Mouse (Mus musculus) layer of hippocampus, postnatal 36 days (tissue): ENCODE data around the gene Kars. TPM values are rescaled to one million over a fixed set of nuclear protein-coding genes. Genes with fewer than 3 reads are reported as not detected.

ENCODE experiments used
- DNase-seq, 2 experiments: peaks; one replicate each; pipeline ENCODE4 v3.0.0; 2022
- total RNA-seq, 2 experiments: library from RNA; stranded (reverse); gene quantifications; 2 replicates each; pipeline ENCODE4 v1.2.3; 2021

The Kars gene
- total RNA-seq, 2 experiments from 2014 or later, result 74.8 to 79.1 TPM

DNA sequence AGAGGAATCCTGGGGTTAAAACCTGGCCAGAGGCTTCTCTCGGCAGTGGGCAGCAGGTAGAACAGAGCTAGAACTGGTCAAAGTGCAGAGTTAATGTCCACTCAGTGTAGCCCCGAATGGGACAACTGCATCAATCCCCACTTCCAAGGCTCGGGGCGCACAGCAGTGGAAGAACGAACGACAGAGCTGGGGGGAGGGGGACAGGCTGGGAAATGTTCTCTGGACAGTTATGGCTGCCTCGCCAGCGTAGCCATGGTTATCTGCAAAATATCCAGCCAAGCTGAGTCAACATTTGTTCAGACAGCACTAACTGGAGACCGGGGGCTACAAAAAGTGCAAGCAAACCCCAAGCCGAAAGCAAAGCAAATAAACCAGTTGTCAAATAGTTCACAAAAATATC is 33.0 kb downstream of the Kars start:
- no peak for DNase-seq

DNA sequence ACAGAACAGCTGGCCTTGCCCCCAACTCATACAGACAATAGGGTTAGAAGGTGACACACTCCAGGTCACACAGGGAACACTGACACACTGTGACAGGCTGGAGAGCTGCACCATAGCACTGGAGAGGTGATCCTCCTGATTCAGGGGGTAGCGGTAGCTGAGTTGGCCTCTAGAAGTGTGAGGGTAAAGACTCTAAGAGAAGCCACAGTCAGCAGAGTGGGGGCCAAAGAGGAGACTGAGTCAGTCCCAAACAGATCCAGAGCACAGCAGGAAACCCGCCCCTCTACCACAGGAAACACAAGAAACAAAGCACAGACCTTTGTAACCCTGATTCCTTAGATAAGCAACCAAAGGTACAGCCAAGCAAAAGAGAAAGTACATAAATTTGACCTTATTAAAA is 34.8 kb downstream of the Kars start:
- no peak for DNase-seq

DNA sequence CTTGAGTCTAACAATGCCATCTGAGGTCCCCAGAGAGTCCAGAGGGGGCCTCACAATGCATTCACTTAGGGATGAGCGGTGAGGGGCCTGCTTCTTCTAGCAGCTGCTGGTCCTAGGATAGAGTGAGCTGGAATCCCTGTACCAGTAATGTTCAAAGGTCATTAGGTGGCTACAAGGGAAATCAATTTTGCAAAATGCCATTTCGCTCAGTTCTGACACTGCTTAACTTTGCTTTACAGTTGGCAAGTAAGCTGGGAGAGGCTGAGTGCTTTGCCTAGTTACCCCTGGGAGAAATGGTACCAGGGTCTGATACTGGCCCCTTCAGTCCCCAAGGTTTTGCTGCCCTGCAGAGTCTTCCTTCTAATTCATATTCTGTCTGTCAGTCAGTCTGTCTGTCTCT is 35.4 kb downstream of the Kars start:
- no peak for DNase-seq

DNA sequence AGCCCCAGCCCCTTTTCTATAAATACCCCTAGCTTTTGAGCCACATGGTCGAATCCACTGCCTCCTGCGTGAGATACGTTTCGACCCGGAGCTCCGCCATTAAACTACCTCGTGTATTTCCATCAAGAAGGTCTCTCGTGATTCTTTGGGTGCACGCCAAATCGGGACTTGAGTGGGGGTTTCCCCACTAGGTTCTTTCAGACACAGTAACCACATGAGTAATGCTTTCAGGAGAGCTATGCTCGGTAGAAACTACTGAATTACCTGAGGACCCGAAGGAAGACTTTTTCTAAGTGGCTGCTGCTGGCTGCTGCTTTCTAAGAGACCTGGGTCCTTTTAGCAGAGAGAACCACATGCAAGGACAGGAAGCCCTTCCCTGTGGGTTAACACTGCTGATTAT is 37.0 kb downstream of the Kars start:
- DNase-seq, result no peak

DNA sequence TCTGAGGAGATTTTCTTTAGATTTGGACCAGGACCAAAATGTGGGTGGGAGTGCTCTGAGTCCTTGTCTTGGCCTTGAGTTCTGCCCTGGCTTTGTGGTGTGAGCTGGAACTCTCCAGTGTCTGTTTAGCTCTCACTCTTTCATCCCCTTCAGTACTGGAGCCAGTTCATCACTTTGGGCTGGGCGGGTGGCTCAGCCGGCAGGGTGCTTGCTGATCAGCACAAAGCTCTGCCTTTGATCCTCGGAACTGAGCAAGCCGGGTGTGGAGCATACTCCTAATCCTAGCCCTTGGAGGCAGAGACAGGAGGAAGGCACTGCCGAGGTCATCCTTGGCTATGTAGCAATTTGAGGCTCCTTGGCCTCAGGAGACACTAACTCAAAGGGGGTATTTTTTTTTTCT is 42.1 kb downstream of the Kars start:
- DNase-seq, result no peak

DNA sequence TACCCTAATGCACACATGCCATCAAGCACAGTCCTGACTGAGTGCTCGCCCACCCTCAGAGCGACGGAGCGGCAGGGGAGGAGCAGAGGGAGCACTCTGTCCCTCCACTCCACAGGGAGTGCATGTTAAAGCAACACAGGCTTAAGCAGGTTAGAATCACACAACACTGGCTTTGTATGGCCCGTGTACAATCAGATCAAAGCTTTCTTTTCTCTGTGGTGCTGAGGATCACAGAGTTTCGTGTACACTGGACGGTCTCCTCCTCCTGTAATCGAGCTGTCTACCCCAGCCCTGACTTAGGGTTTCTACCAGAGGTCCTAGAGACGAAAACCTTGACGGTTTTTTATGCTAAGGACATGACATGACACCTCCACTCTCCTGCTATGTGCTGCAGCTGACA is 42.6 kb downstream of the Kars start:
- DNase-seq, result no peak

DNA sequence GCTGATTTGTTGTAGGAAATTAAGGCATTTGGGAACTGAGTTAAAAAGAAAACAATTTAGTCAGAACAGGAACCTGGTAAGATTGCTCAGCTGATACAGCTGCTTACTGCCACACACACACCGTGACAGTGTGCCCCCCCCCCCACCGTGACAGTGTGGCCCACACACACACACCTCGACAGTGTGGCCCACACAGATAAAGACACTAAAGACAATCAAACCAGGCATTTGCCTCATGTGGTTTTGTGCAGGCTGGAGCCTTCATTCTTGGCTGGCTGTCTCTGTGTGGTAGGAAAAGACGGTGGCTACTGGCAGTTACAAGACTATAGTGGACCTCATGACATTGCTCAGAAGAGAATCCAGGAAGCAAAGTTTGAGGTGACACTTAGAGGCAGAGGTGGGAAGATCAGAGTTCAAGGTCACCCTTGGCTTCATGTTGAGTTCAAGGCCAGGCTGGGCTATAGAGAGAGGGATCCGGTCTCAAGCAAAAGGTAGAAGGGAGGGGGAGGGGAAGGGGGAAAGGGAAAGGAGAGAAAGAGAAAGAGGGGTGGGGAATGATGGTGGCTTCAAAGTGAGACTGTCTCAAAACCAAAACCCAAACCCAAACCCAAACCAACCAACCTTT is 43.8 kb downstream of the Kars start:
- no peak for DNase-seq

DNA sequence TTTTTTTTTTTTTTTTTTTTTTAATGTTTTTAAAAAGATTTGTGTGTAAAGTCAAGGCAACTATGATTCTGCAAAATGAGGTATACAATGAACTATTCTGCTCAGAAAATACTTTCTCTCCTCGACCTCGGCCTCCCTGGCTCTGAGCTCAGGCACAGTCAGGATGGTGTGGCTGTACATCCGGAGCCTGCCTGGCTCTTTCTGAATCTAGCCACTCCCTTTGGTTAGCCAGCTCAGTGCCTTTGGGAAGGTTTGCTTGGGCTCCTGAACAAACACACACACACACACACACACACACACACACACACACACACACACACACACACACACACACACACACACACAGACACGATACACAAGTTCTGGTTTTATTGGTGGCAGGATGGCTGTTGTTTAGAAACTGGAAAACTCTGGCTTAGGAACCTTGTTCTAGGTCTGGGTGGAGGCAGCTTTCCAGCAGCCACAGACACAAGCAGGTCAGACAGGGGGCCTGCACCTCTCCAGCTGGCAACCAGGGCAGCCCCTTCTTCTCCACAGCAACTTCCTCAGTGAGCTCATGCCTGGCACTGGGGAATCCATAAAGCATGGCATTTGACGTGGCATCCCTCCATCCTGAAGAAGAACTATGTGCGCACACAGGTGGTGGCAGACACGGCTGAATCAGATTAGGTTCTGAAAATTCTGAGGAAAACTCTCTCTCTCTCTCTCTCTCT is 46.1 kb downstream of the Kars start:
- no peak for DNase-seq

DNA sequence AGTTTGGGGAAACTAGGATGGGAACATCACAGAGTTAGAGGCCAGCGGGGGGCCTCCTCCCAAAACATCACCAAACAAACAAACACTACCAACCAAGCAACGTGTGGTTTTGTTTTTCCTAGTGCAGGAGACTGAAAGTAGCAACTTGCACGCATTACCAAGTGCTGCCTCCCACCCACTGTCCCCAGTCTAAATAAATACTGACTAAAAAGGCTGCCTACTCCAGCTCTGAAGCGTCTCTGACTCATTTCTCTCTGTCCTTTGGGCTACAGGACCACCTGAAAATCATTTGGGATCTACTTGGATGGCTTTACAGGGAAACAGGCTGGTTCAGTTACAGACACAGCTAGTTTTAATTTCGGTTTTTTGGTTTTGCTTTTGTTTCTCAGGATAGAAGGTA is 46.8 kb downstream of the Kars start:
- no peak for DNase-seq

DNA sequence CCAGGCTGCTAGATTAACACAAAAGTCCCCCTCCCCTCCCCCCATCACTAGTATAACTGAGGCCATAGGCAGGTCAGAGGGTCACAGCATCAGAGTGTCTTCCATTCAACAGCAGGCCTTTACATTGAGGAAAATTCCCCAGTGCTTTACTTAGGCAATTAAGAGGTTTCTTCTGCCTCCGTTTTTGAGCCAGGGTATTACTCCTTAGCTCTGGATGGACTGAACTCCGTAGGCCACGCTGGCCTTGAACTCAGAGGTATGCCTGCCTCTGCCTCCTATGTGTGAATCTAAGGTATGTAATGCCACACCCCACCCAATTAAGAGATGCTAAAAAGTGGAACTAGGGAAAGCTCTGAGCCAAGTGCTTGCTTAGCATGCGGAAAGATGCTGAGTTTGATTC is 47.6 kb downstream of the Kars start:
- no peak for DNase-seq

DNA sequence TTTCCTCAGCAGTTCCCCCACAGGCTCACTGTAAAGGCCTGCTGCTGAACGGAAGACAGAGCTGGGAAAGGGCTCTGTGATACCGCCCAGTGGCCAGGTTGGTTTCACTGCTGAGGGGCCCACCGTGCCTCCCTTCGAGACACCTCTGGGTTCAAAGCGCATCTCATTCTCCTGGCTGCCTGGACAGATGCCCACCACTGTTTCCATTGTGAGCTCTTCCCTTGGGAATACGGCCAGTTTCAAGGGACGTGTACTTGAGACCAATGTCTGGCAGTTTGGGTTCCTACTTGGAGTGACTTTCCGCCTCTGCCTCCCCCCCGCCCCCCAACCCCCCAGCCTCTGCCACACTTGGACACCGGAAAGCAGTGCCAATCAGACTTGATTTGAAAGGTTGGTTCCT is 48.0 kb downstream of the Kars start:
- no peak for DNase-seq

DNA sequence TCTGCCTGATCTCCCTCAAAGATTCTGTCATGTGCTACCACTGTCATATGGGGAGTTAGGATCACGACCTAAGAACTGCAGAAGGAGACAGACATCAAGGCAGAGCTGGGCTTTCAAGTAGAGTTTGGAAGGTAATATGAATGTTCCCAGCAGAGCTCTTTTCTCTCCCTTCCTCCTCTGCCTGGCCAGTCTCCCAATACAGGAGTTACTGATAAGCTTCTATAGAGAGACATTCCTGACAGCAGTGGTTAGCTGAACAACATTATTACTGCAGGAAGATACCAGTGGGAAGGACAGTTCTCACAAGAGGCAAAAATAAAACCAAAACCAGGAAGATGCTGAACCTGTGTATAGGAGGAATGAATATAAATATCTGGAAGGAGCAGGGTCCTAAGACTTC is 48.5 kb downstream of the Kars start:
- no peak for DNase-seq

DNA sequence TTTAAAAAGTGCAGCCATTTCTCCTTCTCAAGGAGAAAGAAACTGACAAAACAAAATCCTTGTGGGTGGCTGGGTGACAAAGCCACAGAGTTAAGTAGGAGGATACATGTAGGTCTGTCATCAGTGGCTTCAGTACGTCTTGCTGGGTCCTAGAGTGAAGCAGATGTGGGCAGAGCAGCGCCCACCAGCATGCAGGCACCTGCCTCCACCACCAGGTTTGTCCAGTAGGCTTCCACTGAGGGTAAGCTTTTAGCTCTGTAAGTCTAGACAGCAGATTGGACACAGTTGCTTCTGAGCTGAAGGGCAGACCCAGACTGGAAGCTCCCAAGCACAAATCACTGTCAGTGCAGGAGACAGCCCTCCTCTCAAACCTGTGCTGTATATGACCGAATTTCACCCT is 49.8 kb downstream of the Kars start:
- no peak for DNase-seq

DNA sequence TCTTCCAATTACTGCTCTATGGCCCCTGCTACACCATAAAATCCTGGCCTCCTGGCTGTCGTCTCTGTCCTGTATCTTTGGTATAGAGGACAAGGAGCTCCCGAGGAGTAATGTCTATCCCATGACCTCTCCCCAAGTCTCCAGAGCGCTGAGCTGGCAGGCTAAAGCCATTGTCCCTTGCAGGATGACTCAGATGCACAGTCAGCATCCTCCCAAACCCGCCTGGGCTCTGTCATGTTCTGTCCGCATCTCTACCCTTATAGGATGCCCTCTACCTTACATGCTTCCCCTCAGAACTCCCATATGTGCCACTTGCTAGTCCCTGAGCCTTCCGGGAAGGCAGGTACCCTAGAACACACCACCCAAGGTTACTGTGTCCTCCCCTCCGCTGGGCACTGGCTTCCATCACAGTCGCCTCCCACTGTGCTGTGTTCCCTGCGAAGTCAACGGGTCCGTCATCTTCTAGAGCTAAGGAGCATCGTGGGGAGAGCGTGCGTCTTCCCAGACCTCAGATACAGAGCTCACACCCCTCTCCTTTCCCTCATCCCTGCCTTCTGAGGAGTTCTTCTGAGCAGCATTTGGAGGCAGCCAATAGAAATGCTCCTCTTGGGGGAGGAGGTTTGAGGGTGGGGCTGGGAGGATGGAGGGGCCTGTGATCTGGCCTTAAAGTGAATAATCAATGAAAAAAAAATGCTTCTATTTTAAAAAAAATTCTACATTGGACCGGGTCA is 50.4 kb downstream of the Kars start:
- no peak for DNase-seq

DNA sequence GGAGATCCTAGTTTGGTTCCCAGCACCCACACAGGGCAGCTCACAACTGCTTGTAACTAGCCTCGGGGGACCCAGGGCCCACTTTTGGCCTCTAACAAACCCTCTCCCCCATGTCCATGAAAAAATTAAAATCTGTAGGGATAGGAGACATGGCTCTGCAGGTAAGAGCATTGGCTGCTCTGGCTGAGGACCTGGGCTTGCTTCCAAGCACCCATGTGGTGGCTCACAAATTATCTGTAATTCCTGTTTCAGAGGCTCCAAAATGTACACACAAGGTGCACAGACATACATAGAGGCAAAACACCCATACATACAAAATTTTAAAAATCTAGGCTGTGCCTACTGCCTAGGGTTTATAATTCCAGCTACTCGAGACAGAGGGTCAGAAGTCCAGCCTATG is 53.9 kb downstream of the Kars start:
- DNase-seq, result no peak

DNA sequence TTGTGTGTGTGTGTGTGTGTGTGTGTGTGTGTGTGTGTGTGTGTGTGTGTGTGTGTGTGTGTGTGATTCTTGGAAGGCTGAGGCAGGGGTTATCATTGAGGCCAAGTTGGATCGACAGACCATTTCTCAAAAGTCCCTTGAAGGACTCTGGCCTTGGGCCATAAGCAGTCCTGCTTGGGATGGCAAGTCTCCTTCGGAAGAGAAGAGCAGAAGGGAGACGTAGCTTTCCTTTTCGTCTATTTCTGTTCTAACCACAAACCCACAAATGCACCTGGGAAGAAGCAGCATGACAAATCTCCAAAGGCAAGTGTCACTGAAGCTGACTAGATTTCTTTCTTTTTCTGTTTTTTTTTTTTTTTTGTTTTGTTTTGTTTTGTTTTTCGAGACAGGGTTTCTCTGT is 55.2 kb downstream of the Kars start:
- no peak for DNase-seq

DNA sequence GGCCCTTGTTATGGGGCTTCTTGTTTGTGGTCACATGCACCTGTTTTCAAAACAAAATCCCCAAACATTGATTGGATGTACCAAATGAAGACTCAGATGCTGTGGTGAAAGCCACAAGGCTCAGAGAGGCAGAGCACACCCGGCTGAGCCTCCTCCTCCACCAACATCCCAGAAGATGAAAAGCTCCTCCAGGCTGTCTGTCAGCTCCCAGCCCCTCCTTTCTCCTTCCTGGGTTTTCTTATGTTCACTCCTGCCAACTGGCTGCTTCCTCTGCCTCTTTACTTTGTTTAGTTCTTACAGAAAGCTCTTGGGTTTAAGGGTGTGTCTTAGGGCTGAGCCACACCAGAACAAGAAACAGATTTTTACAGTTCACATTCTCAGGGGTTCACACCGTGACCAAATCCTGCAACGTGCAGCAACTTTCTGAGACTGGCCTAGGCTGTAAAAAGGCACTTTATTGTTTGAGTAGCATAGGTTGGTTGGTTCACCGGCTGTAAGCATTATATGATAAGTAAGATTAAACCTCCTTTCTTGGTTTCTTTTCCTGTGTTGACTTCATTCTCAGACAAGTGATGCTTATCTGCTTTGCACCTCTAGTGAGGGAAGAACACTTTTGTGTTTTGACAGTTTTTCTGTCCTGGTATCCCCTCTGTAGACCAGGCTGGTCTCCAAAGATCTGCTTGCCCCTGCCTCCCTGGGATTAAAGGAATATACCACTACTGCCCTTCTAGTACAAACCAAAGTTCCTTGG is 56.1 kb downstream of the Kars start:
- no peak for DNase-seq

DNA sequence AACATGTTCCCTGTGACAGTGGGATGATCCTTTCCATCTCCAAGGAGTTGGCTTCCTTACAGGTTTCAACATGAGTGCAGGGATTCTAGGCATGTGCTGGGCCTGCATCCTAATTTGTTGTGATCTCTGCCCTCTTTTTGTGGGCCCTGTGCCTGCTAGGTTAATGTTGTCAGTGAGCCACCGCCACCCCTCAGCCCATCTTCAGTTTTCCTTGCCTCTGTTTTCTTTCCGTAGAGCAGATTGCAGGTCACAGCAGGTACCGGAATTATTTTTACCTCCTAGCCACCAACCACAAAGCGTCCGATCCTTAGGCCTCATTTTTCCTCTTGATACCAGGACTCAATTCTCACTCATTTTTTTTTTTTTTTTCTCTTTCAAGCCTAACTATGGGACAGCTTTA is 59.2 kb downstream of the Kars start:
- DNase-seq, result no peak

DNA sequence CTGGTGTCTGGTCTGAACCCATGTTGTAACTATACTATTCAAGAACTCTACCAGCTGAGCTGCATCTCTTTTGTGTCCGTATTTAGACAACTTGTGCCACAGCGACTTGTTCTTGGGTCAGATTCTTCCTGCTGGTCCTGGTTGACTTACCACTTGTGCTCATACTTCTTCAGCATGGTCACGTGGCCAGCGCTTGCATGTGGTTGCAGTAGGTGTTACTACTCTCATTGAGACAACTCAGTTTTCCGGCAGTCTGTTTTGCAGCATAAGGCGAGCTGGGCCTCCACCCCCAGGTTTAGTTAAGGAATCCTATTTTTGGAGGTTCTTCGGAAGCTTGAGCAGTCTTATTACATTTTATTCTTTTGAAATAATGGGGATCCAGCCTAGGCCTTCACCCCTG is 59.8 kb downstream of the Kars start:
- DNase-seq, result peak in 1 of 2 experiments; percentile 44

DNA sequence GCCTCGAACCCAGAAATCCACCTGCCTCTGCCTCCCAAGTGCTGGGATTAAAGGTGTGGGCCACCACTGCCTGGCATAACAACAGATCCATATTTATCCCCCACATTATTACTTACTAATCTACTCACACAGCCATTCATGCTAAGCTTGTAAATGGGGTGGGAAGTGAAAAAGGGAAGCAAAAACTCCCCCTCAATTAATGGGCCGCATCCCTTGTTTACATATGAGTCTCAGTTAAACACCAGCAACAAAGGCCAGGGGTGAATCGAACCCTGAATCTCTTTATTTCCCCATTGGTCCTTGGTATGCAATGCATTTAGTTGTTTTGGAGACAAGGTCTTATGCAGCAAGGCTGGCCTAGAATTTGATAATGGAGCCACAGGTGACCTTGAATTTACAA is 60.3 kb downstream of the Kars start:
- no peak for DNase-seq

DNA sequence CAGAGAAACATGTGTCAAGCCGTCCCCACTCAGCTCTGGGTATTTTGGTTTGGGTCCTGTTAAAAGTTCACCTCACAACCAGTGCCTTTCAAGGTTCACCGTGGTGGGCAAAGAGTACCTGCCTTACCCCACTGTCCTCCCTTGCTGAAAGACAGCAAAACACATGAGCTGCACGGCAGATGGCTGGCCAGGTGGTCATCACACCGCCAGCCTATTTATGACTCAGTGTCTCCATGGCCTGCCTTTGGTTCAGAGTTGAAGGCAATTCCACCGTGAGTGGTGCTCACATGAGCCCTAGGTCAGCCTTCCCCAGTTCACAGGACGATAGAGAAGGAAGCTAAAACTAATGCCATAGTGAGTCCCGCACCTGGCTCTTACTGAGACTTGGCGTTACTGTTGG is 63.2 kb downstream of the Kars start:
- no peak for DNase-seq

DNA sequence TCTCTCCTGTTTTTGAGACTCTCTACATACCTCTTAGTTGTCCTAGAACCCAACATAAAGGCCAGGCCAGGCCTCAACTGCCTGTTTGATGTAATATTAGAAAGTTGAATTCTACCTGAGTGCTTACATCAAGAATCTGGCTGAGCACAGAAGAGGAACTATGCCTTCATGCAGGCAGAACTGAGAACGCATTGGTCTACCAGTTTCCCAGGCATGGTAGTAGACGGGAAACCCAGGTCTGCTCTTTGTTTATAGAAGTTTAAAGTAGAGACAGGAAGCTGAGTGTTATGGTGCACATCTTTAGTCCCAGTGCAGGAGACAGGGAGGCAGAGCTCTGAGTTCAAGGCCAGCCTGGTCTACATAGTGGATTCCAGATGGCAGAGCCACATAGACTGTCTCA is 64.0 kb downstream of the Kars start:
- no peak for DNase-seq

DNA sequence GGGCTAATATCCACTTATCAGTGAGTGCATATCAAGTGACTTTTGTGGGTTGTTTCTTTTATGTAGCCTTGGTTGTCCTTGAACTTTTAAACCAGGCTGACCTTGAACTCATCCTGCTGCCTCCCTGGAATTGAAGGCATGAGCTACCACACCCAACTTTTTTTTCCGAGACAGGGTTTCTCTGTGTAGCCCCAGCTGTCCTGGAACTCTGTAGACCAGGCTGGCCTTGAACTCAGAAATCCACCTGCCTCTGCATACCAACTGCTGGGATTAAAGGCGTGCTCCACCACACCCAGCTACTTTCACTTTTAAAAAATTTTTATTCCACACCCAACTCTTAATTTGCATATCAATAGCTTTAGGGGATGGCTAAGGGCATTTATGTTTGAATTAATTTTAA is 67.6 kb downstream of the Kars start:
- DNase-seq, result no peak
